Mouse (Mus musculus): Measurements from ENCODE around the gene Mms22l. TPM values are rescaled to one million over a fixed set of nuclear protein-coding genes. Genes with fewer than 3 reads are reported as not detected.
A peak's percentile ranks its signal among the peaks of the same experiment; 100 is the strongest.
"Not testable (repeated sequence)": the region's sequence is repeated elsewhere in the genome, so short reads cannot be mapped to it uniquely, and the experiment has no call there.

The Mms22l gene
- polyA plus RNA-seq (2016; fragmentation: Nextera tagmentation; extraction: Ambion mirVana): 39.7 and 44.0 TPM in 2 replicates

GRCm38 (mm10) chr4:24496116-24496952 lies at the start of gene Mms22l:
Gene Mms22l (plus strand): TSS chr4:24496451.
- DNase-seq (ENCODE audit: low spot score): peak; percentile 95
- Histone ChIP-seq H3K4me3 (peak within 1 kb of the TSS; percentile 91), H3K27me3 (ENCODE audit: low read depth, poor library complexity, severe bottlenecking) (no peaks in the 10 kb centered on the region), H3K27ac (replicated peaks) (peak within 1 kb of the TSS; percentile 98), H3K4me1 (peaks cover 21% of the 10 kb centered on the region), H3K9me3 (replicated peaks) (peaks cover 2% of the 10 kb centered on the region; the same call in 1 of the 2 replicates), H3K36me3 (peaks cover 32% of the 10 kb centered on the region)
- WGBS: under 1% methylated on average over 83 of the region's 83 CpGs

- not testable (repeated sequence) for H3K4me3 ChIP-seq; H3K36me3 ChIP-seq; H3K27me3 ChIP-seq (ENCODE audit: low read depth, poor library complexity, severe bottlenecking); H3K9me3 ChIP-seq (replicated peaks); H3K4me1 ChIP-seq; H3K27ac ChIP-seq (replicated peaks); DNase-seq (ENCODE audit: low spot score)
- WGBS: 96% methylated on average over 4 of the region's 4 CpGs
These were observed 12.2 kb upstream of the Mms22l start for GRCm38 (mm10) chr4:24484046-24484445.

- no peak for DNase-seq (ENCODE audit: low spot score)
- Histone ChIP-seq H3K36me3 (peaks cover 36% of the 10 kb centered on the region), H3K27me3 (ENCODE audit: low read depth, poor library complexity, severe bottlenecking) (no peaks in the 10 kb centered on the region), H3K4me3 (peak overlapping the region; percentile 91), H3K27ac (replicated peaks) (peak overlapping the region; percentile 98), H3K4me1 (peaks cover 21% of the 10 kb centered on the region), H3K9me3 (replicated peaks) (no peaks in the 10 kb centered on the region)
- 2% methylated on average over 7 of the region's 7 CpGs for WGBS
These were observed 685 bp downstream of the Mms22l start for GRCm38 (mm10) chr4:24496953-24497319.

GRCm38 (mm10) chr4:24509195-24509594 lies 12.9 kb downstream of the Mms22l start:
- Histone ChIP-seq H3K4me3 (no peak overlapping the region), H3K27me3 (ENCODE audit: low read depth, poor library complexity, severe bottlenecking) (no peaks in the 10 kb centered on the region), H3K9me3 (replicated peaks) (no peaks in the 10 kb centered on the region), H3K27ac (replicated peaks) (no peak overlapping the region), H3K36me3 (peaks cover 91% of the 10 kb centered on the region), H3K4me1 (no peaks in the 10 kb centered on the region)
- no peak for DNase-seq (ENCODE audit: low spot score)
- WGBS: 97% methylated on average over 3 of the region's 3 CpGs

- Histone ChIP-seq H3K4me1 (no peaks in the 10 kb centered on the region), H3K9me3 (replicated peaks) (no peaks in the 10 kb centered on the region), H3K36me3 (peaks cover 62% of the 10 kb centered on the region), H3K4me3 (no peak overlapping the region), H3K27ac (replicated peaks) (no peak overlapping the region), H3K27me3 (ENCODE audit: low read depth, poor library complexity, severe bottlenecking) (no peaks in the 10 kb centered on the region)
- 84% methylated on average over 4 of the region's 4 CpGs for WGBS
- DNase-seq (ENCODE audit: low spot score): no peak
These were observed 40.7 kb downstream of the Mms22l start for GRCm38 (mm10) chr4:24536989-24537388.

- Histone ChIP-seq H3K9me3 (replicated peaks) (no peaks in the 10 kb centered on the region), H3K4me1 (peaks cover 14% of the 10 kb centered on the region), H3K27ac (replicated peaks) (no peak overlapping the region), H3K4me3 (no peak overlapping the region), H3K27me3 (ENCODE audit: low read depth, poor library complexity, severe bottlenecking) (no peaks in the 10 kb centered on the region), H3K36me3 (peaks cover 13% of the 10 kb centered on the region)
- DNase-seq (ENCODE audit: low spot score): no peak
- WGBS: 93% methylated on average over 3 of the region's 3 CpGs
These were observed 47.2 kb downstream of the Mms22l start for GRCm38 (mm10) chr4:24543421-24543820.

GRCm38 (mm10) chr4:24544677-24545151 lies 48.5 kb downstream of the Mms22l start:
- peaks cover 10% of the 10 kb centered on the region for H3K36me3 ChIP-seq
- H3K27ac ChIP-seq (replicated peaks): 0 out of 2 replicates have a peak overlapping the region, but pooled peaks have one; percentile 13
- no peaks in the 10 kb centered on the region for H3K9me3 ChIP-seq (replicated peaks)
- H3K27me3 ChIP-seq (ENCODE audit: low read depth, poor library complexity, severe bottlenecking): no peaks in the 10 kb centered on the region
- peaks cover 14% of the 10 kb centered on the region for H3K4me1 ChIP-seq
- no peak overlapping the region for H3K4me3 ChIP-seq
- WGBS: 52% methylated on average over 5 of the region's 5 CpGs
- DNase-seq (ENCODE audit: low spot score): peak; percentile 17

- no peak for DNase-seq (ENCODE audit: low spot score)
- Histone ChIP-seq H3K4me1 (peaks cover 25% of the 10 kb centered on the region), H3K4me3 (no peak overlapping the region), H3K9me3 (replicated peaks) (no peaks in the 10 kb centered on the region), H3K27ac (replicated peaks) (no peak overlapping the region), H3K27me3 (ENCODE audit: low read depth, poor library complexity, severe bottlenecking) (no peaks in the 10 kb centered on the region), H3K36me3 (peaks cover 9% of the 10 kb centered on the region)
- WGBS: 31% methylated on average over 6 of the region's 6 CpGs
These were observed 60.0 kb downstream of the Mms22l start for GRCm38 (mm10) chr4:24556116-24556820.

- WGBS: 86% methylated on average over 4 of the region's 4 CpGs
- no peak for DNase-seq (ENCODE audit: low spot score)
- Histone ChIP-seq H3K4me1 (peaks cover 25% of the 10 kb centered on the region), H3K27ac (replicated peaks) (no peak overlapping the region), H3K9me3 (replicated peaks) (no peaks in the 10 kb centered on the region), H3K4me3 (no peak overlapping the region), H3K36me3 (peaks cover 3% of the 10 kb centered on the region; the same call in 1 of the 2 replicates), H3K27me3 (ENCODE audit: low read depth, poor library complexity, severe bottlenecking) (no peaks in the 10 kb centered on the region)
These were observed 60.9 kb downstream of the Mms22l start for GRCm38 (mm10) chr4:24557149-24557548.

- Histone ChIP-seq H3K9me3 (replicated peaks) (no peaks in the 10 kb centered on the region), H3K4me1 (no peaks in the 10 kb centered on the region), H3K36me3 (peaks cover 6% of the 10 kb centered on the region; the same call in 1 of the 2 replicates), H3K27me3 (ENCODE audit: low read depth, poor library complexity, severe bottlenecking) (no peaks in the 10 kb centered on the region), H3K4me3 (no peak overlapping the region), H3K27ac (replicated peaks) (no peak overlapping the region)
- DNase-seq (ENCODE audit: low spot score): no peak
- 78% methylated on average over 6 of the region's 6 CpGs for WGBS
These were observed 71.8 kb downstream of the Mms22l start for GRCm38 (mm10) chr4:24568026-24568425.

GRCm38 (mm10) chr4:24568989-24569556 lies 72.8 kb downstream of the Mms22l start:
- H3K9me3 ChIP-seq (replicated peaks): no peaks in the 10 kb centered on the region
- no peak overlapping the region for H3K27ac ChIP-seq (replicated peaks)
- no peak overlapping the region for H3K4me3 ChIP-seq
- peaks cover 6% of the 10 kb centered on the region; the same call in 1 of the 2 replicates for H3K36me3 ChIP-seq
- no peak for DNase-seq (ENCODE audit: low spot score)
- H3K27me3 ChIP-seq (ENCODE audit: low read depth, poor library complexity, severe bottlenecking): no peaks in the 10 kb centered on the region
- no peaks in the 10 kb centered on the region for H3K4me1 ChIP-seq
- WGBS: 88% methylated on average over 7 of the region's 7 CpGs

GRCm38 (mm10) chr4:24574276-24574675 lies 78.0 kb downstream of the Mms22l start:
- peak; percentile 77 for DNase-seq (ENCODE audit: low spot score)
- Histone ChIP-seq H3K4me1 (no peaks in the 10 kb centered on the region), H3K36me3 (peaks cover 40% of the 10 kb centered on the region), H3K9me3 (replicated peaks) (no peaks in the 10 kb centered on the region; the same call in 1 of the 2 replicates), H3K27me3 (ENCODE audit: low read depth, poor library complexity, severe bottlenecking) (no peaks in the 10 kb centered on the region), H3K27ac (replicated peaks) (no peak overlapping the region), H3K4me3 (no peak overlapping the region)
- 22% methylated on average over 6 of the region's 6 CpGs for WGBS

All from midbrain, embryonic 10.5 days (tissue).